Mouse (Mus musculus) lung, postnatal 36 days (tissue): ENCODE results near the gene Tdp2.
A peak's percentile ranks its signal among the peaks of the same experiment; 100 is the strongest.

Source experiments
- DNase-seq: peaks from one replicate; pipeline ENCODE4 v3.0.0; 2022; ENCODE audit warnings: mixed read lengths

Gene Tdp2

DNA sequence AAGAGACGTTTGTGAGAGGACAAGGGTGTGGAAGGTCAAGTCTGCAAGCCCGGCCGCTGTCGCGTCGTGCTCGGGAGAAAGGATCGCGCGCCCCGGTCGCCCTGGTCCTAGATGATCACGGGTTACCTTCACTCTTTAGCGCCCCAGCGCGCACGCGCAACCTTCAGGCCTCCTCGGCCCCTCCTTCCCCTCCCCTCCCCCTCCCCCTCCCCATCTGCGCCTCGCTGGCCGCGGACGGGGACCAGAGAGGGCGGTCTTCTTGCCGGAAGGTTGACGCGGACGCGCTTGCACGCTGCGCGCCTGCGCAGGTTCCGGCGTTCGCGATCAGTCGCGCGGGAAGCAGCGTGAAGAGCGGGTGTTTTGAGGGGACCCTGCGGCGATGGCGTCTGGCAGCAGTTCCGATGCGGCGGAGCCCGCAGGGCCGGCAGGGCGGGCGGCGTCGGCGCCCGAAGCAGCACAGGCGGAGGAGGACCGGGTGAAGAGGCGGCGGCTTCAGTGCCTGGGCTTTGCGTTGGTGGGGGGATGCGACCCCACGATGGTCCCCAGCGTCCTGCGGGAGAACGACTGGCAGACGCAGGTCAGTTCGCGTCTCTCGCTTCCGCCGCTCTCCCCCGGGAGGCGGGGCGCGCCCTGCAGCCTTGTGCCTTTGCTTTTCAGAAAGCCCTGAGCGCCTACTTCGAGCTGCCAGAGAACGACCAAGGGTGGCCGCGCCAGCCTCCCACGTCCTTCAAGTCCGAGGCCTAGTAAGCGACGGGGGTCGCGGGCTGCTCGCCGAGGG is at the start of gene Tdp2, which contains the start of gene Acot13:
Tdp2 (plus strand) TSS at position 327 of the 778 bp plus-strand sequence.
Acot13 (minus strand) TSS at position 188 of the 778 bp plus-strand sequence.
- peak; percentile 97 for DNase-seq

DNA sequence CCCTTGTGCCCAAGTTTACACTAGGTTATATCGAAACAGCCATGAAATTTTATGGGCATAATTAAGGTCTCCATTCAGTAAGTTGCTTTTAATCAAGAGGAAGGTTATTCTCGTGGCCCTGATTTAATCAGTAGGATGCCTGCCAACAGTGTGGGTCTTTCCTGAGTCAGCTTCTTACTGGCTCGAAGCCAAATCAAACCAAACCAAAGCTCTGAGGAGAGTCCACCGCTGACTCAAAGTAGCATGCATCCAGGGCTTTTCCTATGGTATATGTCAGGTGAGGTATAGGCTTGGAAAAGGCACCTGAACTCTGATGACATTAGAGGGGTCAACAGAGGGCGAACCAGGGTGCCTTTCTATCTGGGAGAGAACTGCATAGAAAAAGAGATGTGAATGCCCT is 49.6 kb upstream of the Tdp2 start:
- peak; percentile 36 for DNase-seq

DNA sequence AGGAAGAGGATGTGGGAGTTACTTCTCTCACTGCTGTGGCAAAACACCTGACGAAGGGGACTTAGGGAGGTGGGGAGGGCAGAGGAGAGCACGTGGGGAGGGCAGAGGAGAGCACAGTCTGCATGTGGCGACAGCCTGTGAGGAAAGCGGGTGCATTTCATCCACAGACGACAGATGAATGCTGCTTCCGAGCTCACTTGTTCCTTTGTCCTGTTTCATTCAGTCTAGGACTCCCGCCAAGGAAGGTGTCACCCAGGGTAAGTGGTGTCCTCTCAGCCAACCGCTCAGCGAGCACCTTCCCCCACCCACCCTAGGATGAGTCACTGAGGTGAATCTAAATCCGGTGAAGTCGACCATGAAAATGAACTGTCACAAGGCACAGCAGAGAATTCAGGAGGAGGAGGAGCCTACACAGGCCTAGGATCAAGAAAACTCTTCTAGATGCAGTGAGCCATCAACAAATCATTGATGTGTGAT is 45.4 kb upstream of the Tdp2 start:
- peak; percentile 10 for DNase-seq

GRCm38 (mm10) chr13:24787477-24787876 is 44.0 kb upstream of the Tdp2 start:
- no peak for DNase-seq

DNA sequence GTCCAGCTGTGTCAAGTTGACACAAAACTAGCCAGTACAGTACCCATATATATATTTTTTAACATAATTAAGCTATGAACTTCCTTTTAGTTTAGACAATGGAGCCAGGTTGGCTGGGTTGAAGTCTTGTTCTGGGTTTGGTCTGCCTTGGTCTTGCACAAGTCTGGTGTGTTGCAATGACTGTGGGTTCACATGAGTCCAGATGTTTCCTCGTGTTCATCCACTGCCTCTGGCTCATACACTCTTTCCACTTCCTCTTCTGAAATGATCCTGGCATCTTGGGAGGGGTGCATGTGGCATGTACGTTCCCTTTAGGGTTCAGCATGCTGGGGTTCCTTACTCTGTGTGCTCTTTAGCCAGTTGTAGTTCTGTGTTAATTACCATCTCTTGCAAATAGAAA is 40.1 kb upstream of the Tdp2 start:
- DNase-seq, result peak; percentile 82

- DNase-seq, result peak; percentile 42
Measured at GRCm38 (mm10) chr13:24792411-24793045, 39.0 kb upstream of the Tdp2 start.

DNA sequence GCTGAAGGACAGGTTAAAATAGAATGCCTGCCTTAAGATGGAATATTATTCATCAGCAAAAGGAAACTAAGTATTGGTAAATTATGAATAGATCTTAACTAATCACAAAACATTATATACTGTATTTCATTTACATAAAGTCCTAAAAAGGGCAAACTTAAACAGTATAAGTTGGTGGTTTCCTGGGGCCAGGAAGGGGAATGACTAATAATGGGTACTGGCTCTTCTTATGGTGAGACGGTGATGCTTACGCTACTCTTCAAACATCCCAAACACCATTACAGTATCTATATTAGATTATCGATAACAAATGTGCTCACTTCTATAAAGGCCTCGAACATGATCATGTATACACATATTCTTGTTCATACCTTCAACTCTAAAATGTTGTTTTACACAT is 32.8 kb upstream of the Tdp2 start:
- no peak for DNase-seq

DNA sequence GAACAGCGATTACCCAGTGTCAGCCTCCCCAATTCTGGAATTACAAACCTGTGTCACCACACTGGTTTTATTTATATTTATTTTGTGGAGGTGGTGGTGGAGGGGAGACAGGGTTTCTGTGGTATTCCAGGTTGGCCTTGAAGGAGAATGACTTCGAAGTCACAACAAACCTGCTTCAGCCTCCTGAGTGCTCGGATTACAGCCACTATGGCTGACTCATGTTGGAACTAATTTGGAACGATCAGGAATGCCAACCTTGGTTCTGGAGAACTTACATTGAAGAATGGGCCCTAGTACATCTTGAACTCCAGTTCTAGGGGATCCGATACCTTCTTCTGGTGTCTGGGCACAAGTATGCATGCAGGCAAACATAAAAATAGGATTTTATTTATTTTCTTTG is 32.1 kb upstream of the Tdp2 start:
- peak; percentile 3 for DNase-seq

GRCm38 (mm10) chr13:24799925-24800673 is 31.4 kb upstream of the Tdp2 start:
- DNase-seq, result peak; percentile 48

DNA sequence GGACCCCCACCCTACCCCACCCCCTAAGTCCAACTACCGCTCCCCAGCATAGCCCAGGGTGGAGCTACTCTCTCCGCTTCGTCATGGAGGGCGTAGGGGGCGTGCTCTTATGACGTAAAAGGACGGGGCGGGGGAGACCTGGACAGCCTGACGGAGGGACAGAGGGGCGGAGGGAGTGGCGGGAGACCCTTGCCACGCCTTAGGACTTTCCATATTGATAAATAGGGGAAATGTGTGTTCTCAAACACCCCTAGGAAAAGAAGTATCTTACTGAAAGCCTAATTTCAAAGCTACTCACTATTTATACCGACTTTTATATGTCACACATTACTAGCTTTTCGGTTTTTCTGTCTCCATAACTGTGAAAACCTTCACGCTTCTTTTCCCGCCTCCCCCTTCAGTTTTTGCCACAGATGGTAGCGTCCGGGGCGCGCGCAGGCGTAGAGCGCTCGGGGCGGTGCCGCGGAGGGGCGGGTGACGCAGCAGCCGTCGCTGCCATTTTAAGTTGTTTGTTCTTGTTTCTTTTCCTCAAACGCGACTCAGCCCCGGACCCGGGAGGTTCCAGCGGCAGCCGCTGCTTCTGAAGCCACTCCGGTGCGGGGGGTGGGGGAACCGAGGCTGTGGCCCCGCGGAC is 30.7 kb upstream of the Tdp2 start:
- peak; percentile 99 for DNase-seq

GRCm38 (mm10) chr13:24801308-24801921 is 30.1 kb upstream of the Tdp2 start, which contains the start of gene BC005537:
TSS of gene BC005537 (plus strand) at chr13:24801657.
- peak; percentile 23 for DNase-seq

DNA sequence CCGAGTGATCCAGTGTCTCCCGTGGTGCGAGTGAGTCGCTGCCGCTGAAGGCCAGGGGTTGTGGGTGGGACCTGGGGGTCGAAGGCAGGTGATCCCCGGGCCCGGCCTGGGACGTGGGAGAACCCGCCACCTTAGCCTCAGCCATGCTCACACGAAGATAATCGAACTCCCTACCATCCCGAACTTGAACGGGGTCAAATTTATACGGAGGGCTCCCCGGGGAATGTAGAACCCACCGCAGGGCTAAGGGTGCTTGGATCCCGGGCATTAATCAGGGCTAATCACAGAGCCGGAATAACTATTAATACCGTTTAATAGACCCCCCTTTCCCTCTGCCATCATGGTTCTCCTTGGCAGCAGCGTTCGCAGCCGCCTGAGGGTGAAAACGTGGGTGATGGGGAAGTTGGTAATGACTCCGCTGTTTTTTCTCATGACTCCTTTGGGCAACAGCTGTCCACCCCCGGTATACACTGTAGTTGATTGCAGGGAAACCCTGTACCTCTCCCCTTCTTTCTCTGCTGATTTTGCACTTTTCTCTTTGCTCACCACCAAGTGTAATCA is 29.3 kb upstream of the Tdp2 start:
- peak; percentile 60 for DNase-seq

GRCm38 (mm10) chr13:24803196-24803595 is 28.3 kb upstream of the Tdp2 start:
- no peak for DNase-seq

- DNase-seq, result no peak
Measured at GRCm38 (mm10) chr13:24806079-24806478, 25.4 kb upstream of the Tdp2 start.

GRCm38 (mm10) chr13:24812521-24812920 is 19.0 kb upstream of the Tdp2 start:
- no peak for DNase-seq

DNA sequence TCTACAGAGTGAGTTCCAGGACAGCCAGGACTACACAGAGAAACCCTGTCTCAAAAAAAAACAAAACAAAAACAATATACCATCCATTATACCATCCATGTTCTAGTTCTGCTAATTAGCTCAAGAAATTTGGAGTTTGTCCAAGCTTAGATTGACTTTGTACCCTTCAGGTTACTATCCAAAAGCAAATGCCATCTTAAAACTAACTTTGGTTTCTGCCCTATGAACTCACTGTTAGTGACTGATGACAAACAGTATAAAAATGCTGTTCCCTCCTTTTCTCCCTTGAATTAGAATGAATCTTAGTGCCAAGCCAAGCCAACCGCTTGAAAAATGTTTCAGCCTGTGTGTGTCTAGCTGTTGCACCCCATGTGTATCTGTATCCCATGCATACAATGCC is 16.9 kb upstream of the Tdp2 start:
- DNase-seq, result no peak

- DNase-seq, result no peak
Measured at GRCm38 (mm10) chr13:24816125-24817092, 15.1 kb upstream of the Tdp2 start.

GRCm38 (mm10) chr13:24819931-24820330 is 11.5 kb upstream of the Tdp2 start:
- no peak for DNase-seq

DNA sequence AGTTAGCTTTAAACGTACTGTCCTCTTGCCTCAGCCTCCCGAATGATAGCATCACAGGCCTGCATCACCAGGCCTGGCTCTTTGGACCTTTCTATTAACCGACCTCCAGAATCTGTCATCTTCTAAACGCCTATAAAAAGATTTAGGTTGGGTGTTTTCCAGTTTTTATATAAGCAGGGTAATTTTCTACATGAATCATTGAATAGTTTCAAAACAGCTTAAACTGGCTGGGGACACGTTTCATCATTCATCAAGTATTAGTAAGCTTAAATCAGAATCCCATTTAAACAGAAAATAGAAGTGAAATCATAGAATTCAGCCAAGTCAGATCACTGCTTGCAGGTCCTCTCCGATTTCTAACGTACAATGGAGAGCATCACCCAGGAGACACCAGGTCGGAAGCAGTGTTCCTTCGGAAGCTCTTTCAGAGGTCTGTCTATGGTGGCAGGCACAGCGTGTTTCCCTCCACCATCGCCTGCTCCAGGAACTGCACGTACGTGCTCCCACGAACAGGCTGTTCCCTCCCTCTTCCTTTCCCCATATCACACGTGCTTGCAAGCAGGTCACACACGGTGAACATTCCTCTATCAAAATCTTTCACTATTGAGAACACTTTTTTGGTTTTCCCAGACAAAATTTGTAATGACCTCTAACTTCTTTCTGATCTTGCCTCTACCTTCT is 8.7 kb upstream of the Tdp2 start:
- DNase-seq, result no peak

DNA sequence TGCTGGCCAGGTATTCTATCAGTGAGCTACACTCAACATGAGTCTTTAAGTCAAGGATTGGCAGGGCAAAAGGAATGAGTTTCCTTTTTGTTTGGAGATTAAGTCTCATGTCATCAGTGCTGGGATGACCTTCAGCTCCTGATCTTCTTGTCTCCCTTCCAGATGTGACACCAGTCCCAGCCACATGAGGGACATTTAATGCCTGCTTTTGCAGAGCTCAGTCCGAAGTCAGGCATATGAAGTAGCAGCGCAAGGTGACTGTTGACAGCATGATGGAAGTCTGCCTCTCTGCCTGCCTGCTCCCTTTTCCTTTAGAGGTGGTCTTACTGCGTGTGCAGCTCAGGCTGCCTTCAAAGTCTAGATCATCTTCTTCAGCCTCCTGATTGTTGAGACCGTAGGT is 6.8 kb upstream of the Tdp2 start:
- no peak for DNase-seq
